Mouse (Mus musculus) ES-E14 (cell line): ENCODE measurements around the gene Wnk2. TPM values are rescaled to one million over a fixed set of nuclear protein-coding genes. Genes with fewer than 3 reads are reported as not detected.

Experiments
- DNase-seq: peaks from one replicate; pipeline ENCODE4 v3.0.0-alpha.2; 2013; ENCODE audit warnings: low read depth, low spot score
- H3K27ac ChIP-seq: 2 replicates; pipeline ENCODE4 v1.5.1; 2012; ENCODE audit warnings: low read depth, mild to moderate bottlenecking, low read length, moderate library complexity, mixed read lengths; ENCODE audit not compliant: poor library complexity, insufficient read depth, severe bottlenecking
- H3K36me3 ChIP-seq: 2 replicates; pipeline ENCODE4 v1.6.1; 2012; ENCODE audit warnings: mild to moderate bottlenecking, low read length, moderate library complexity, mixed read lengths; ENCODE audit not compliant: control insufficient read depth, poor library complexity, insufficient read depth, severe bottlenecking
- H3K4me1 ChIP-seq, 2 experiments: fragments of 150-350 bp in 1 of 2; sonication (generic) in 1 of 2; 2 replicates each; pipeline ENCODE4 v1.6.1; 2012; ENCODE audit warnings: low read length in 2 of 2, mild to moderate bottlenecking in 1 of 2, mixed read lengths in 1 of 2; ENCODE audit not compliant: control insufficient read depth in 2 of 2, insufficient read depth in 2 of 2, poor library complexity in 1 of 2
- H3K4me3 ChIP-seq, 2 experiments: fragments of 150-350 bp in 1 of 2; sonication (generic) in 1 of 2; 2 replicates each; pipeline ENCODE4 v1.5.1; 2012; ENCODE audit warnings: low read length in 2 of 2, low read depth in 1 of 2, mild to moderate bottlenecking in 1 of 2, mixed read lengths in 1 of 2; ENCODE audit not compliant: insufficient read depth in 1 of 2, poor library complexity in 1 of 2, severe bottlenecking in 1 of 2
- H3K9ac ChIP-seq: 2 replicates; pipeline ENCODE4 v1.6.1; 2012; ENCODE audit warnings: low read depth, mild to moderate bottlenecking, low read length, mixed read lengths; ENCODE audit not compliant: poor library complexity, insufficient read depth, severe bottlenecking
- H3K9me3 ChIP-seq: fragments of 150-350 bp; sonication (generic); 2 replicates; pipeline ENCODE4 v1.6.1; 2012; ENCODE audit warnings: low read depth, mild to moderate bottlenecking, low read length; ENCODE audit not compliant: control insufficient read depth, insufficient read depth
- CHD2 ChIP-seq: IDR thresholded peaks from 2 replicates; pipeline ENCODE4 v1.6.1; 2014; ENCODE audit warnings: mild to moderate bottlenecking, low read depth, low read length, inconsistent platforms
- HCFC1 ChIP-seq: IDR thresholded peaks from 2 replicates; pipeline ENCODE4 v1.6.1; 2012; ENCODE audit warnings: low read length, inconsistent platforms, borderline replicate concordance; ENCODE audit not compliant: insufficient read depth
- MAFK ChIP-seq: IDR thresholded peaks from 2 replicates; pipeline ENCODE4 v1.6.1; 2014; ENCODE audit warnings: mild to moderate bottlenecking, low read depth, low read length, inconsistent platforms; ENCODE audit not compliant: insufficient read depth
- ZC3H11A ChIP-seq: IDR thresholded peaks from 2 replicates; pipeline ENCODE4 v1.6.1; 2012; ENCODE audit warnings: low read depth, mild to moderate bottlenecking, inconsistent platforms, low read length, borderline replicate concordance
- ZNF384 ChIP-seq: IDR thresholded peaks from 2 replicates; pipeline ENCODE4 v1.6.1; 2012; ENCODE audit warnings: low read depth, low read length, inconsistent platforms
- in situ Hi-C, 2 experiments: fragments of 600-800 bp; cut with MboI; formaldehyde crosslinking; loops; one replicate each; pipeline ENCODE4 v1.15.1; 2025; ENCODE audit warnings: low sequenced_read_pairs in 2 of 2, inconsistent platforms in 1 of 2; ENCODE audit not compliant: unreplicated experiment in 2 of 2
- total RNA-seq: library from RNA; depleted of rRNA; stranded (reverse); fragments of 300-350 nt; gene quantifications from 2 replicates; pipeline ENCODE4 v1.2.3, GENCODE M21; 2012

Wnk2 gene
- total RNA-seq, 1 experiment, result 1.6 TPM

- in situ Hi-C loops, result no loop called here
- Histone ChIP-seq H3K9me3 (no peaks in the 10 kb centered on the region), H3K36me3 (no peaks in the 10 kb centered on the region), H3K4me3 (no peak overlapping the region), H3K4me1 (peaks cover 0 to 5% of the 10 kb centered on the region in 2 experiments; a peak in 2 of 4 replicates), H3K9ac (no peak overlapping the region), H3K27ac (no peak overlapping the region)
- no peak for DNase-seq
- no peak for TF ChIP-seq MAFK
- no peak for TF ChIP-seq ZNF384
- no peak for TF ChIP-seq CHD2
- no peak for TF ChIP-seq ZC3H11A
- TF ChIP-seq HCFC1, result no peak
These were observed 110.8 kb downstream of the Wnk2 start for GRCm38 (mm10) chr13:49036928-49037574.

GRCm38 (mm10) chr13:49036436-49036835, 111.4 kb downstream of the Wnk2 start:
- Histone ChIP-seq H3K4me1 (peaks cover 0 to 5% of the 10 kb centered on the region in 2 experiments; a peak in 2 of 4 replicates), H3K36me3 (no peaks in the 10 kb centered on the region), H3K27ac (no peak overlapping the region), H3K4me3 (no peak overlapping the region), H3K9me3 (no peaks in the 10 kb centered on the region), H3K9ac (no peak overlapping the region)
- no peak for DNase-seq
- TF ChIP-seq MAFK, result no peak
- TF ChIP-seq CHD2, result no peak
- no peak for TF ChIP-seq HCFC1
- no peak for TF ChIP-seq ZNF384
- no peak for TF ChIP-seq ZC3H11A
- in situ Hi-C loops, result no loop called here

GRCm38 (mm10) chr13:49031029-49031428, 116.8 kb downstream of the Wnk2 start:
- in situ Hi-C loops, result no loop called here
- no peaks in the 10 kb centered on the region for H3K4me1 ChIP-seq
- no peaks in the 10 kb centered on the region for H3K36me3 ChIP-seq
- H3K9me3 ChIP-seq, result no peaks in the 10 kb centered on the region
- no peak for DNase-seq
- no peak overlapping the region for H3K27ac ChIP-seq
- no peak for TF ChIP-seq HCFC1
- no peak for TF ChIP-seq ZC3H11A
- TF ChIP-seq MAFK, result no peak
- TF ChIP-seq ZNF384, result no peak
- TF ChIP-seq CHD2, result no peak
- no peak overlapping the region for H3K9ac ChIP-seq
- no peak overlapping the region for H3K4me3 ChIP-seq

- Histone ChIP-seq H3K36me3 (no peaks in the 10 kb centered on the region), H3K9me3 (no peaks in the 10 kb centered on the region), H3K27ac (no peak overlapping the region), H3K9ac (no peak overlapping the region), H3K4me1 (peaks cover 4 to 10% of the 10 kb centered on the region in 2 experiments; a peak in 2 of 4 replicates), H3K4me3 (no peak overlapping the region)
- DNase-seq, result no peak
- in situ Hi-C loops, result no loop called here
- TF ChIP-seq ZC3H11A (no peak), ZNF384 (no peak), HCFC1 (no peak), MAFK (no peak), CHD2 (no peak)
These were observed 118.9 kb downstream of the Wnk2 start for GRCm38 (mm10) chr13:49028757-49029539.
